Mouse (Mus musculus): ENCODE data around the gene Gm28635. TPM values are rescaled to one million over a fixed set of nuclear protein-coding genes. Genes with fewer than 3 reads are reported as not detected.

The Gm28635 gene
- polyA plus RNA-seq, 1 experiment from 2014 or later, result not detected

GRCm38 (mm10) chr2:84634006-84634405, 43.8 kb downstream of the Gm28635 start:
- no peaks in the 10 kb centered on the region for H3K36me3 ChIP-seq
- H3K9me3 ChIP-seq, result no peaks in the 10 kb centered on the region
- H3K27me3 ChIP-seq (replicated peaks), result no peaks in the 10 kb centered on the region
- peak overlapping the region; percentile 38 for H3K4me2 ChIP-seq
- ATAC-seq (ENCODE audit: insufficient read depth, low FRiP score, low read depth), result 0 out of 2 replicates have a peak, but pooled peaks have one; percentile 15
- H3K27ac ChIP-seq, result peak overlapping the region; percentile 92
- H3K4me3 ChIP-seq (replicated peaks), result peak overlapping the region; percentile 17; the same call in 1 of the 2 replicates
- H3K9ac ChIP-seq, result no peak overlapping the region
- H3K4me1 ChIP-seq, result peaks cover 44% of the 10 kb centered on the region
- 49% methylated on average over 4 of the region's 4 CpGs for WGBS

DNA sequence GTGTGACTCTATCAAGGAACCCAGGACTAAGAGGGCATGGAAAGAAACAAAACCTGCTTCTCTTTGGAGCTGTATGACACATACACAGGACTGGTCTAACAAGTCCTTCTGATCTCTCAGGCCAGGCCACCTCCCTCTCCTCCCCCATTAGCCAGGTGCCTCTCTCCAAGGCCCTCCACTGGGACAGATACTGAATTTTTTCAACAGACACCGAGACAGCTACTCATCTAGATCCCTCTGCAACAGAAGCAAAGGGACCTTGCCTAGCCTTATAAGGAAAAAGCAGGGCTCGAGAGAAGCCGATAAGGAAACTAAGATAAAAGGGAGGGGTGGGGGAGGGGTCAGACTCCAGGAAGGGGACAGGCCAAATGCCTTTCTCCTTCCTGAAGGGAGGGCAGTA, 44.8 kb downstream of the Gm28635 start:
- Histone ChIP-seq H3K36me3 (no peaks in the 10 kb centered on the region), H3K27ac (peak overlapping the region; percentile 85), H3K4me3 (replicated peaks) (0 out of 2 replicates have a peak overlapping the region, but pooled peaks have one; percentile 2), H3K4me1 (peaks cover 34% of the 10 kb centered on the region), H3K9me3 (no peaks in the 10 kb centered on the region), H3K9ac (no peak overlapping the region), H3K4me2 (peak overlapping the region; percentile 19; the same call in 1 of the 2 replicates), H3K27me3 (replicated peaks) (no peaks in the 10 kb centered on the region)
- ATAC-seq (ENCODE audit: insufficient read depth, low FRiP score, low read depth), result peak; percentile 73
- WGBS, result 13% methylated on average over 3 of the region's 3 CpGs

- H3K4me1 ChIP-seq, result peaks cover 25% of the 10 kb centered on the region
- no peak overlapping the region for H3K9ac ChIP-seq
- no peak overlapping the region for H3K4me3 ChIP-seq (replicated peaks)
- no peaks in the 10 kb centered on the region for H3K9me3 ChIP-seq
- WGBS, result 94% methylated on average over 1 of the region's 1 CpGs
- H3K36me3 ChIP-seq, result no peaks in the 10 kb centered on the region
- H3K27ac ChIP-seq, result peak overlapping the region; percentile 85
- no peak for ATAC-seq (ENCODE audit: insufficient read depth, low FRiP score, low read depth)
- no peak overlapping the region for H3K4me2 ChIP-seq
- H3K27me3 ChIP-seq (replicated peaks), result no peaks in the 10 kb centered on the region
These were observed 45.8 kb downstream of the Gm28635 start for GRCm38 (mm10) chr2:84632001-84632400.

GRCm38 (mm10) chr2:84627036-84627435, 50.8 kb downstream of the Gm28635 start:
- H3K27me3 ChIP-seq (replicated peaks), result no peaks in the 10 kb centered on the region
- no peaks in the 10 kb centered on the region for H3K9me3 ChIP-seq
- H3K4me3 ChIP-seq (replicated peaks), result no peak overlapping the region
- H3K4me1 ChIP-seq, result peaks cover 6% of the 10 kb centered on the region
- 36% methylated on average over 3 of the region's 3 CpGs for WGBS
- H3K9ac ChIP-seq, result no peak overlapping the region
- no peak overlapping the region for H3K4me2 ChIP-seq
- ATAC-seq (ENCODE audit: insufficient read depth, low FRiP score, low read depth), result peak; percentile 36; the same call in 1 of the 2 replicates
- H3K36me3 ChIP-seq, result peaks cover 3% of the 10 kb centered on the region; the same call in 1 of the 2 replicates
- H3K27ac ChIP-seq, result peak overlapping the region; percentile 42; the same call in 1 of the 2 replicates

DNA sequence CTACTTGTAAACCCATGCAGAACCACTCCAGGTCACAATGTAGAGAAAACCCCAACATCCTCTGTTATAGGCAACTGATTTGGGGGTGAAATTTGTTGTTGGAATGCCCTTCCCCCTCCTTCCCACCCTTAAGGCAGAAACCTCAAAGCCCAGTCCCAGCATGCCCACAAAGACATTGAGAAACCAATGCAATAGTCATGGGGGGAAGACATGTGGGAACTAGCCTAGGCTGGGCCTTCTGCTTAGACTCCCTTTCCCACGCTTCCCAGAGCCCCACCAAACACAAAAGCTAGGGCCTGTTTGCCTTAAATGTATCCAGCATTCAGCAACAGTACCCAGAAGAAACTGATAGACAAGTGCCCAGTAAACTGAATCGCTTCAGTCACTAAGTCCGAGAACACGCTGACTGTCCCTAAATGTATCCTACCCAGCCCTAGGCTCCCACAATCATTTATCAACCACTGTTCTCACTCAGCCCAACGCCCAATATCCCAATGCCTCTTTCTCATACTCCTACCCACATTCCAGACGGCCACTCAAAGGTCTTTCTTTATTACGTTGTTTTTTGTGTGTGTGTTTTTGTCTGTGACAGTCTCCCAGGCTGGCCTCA, 51.4 kb downstream of the Gm28635 start:
- H3K4me3 ChIP-seq (replicated peaks), result no peak overlapping the region
- no peak overlapping the region for H3K9ac ChIP-seq
- no peaks in the 10 kb centered on the region for H3K27me3 ChIP-seq (replicated peaks)
- peaks cover 3% of the 10 kb centered on the region; the same call in 1 of the 2 replicates for H3K36me3 ChIP-seq
- H3K9me3 ChIP-seq, result no peaks in the 10 kb centered on the region
- WGBS, result 62% methylated on average over 7 of the region's 7 CpGs
- no peak for ATAC-seq (ENCODE audit: insufficient read depth, low FRiP score, low read depth)
- H3K4me2 ChIP-seq, result no peak overlapping the region
- peaks cover 5% of the 10 kb centered on the region; the same call in 1 of the 2 replicates for H3K4me1 ChIP-seq
- peak overlapping the region; percentile 42 for H3K27ac ChIP-seq

GRCm38 (mm10) chr2:84624201-84624600, 53.6 kb downstream of the Gm28635 start:
- WGBS, result 92% methylated on average over 17 of the region's 17 CpGs
- H3K4me3 ChIP-seq (replicated peaks), result no peak overlapping the region
- H3K27me3 ChIP-seq (replicated peaks), result no peaks in the 10 kb centered on the region
- no peaks in the 10 kb centered on the region for H3K9me3 ChIP-seq
- no peak overlapping the region for H3K4me2 ChIP-seq
- ATAC-seq (ENCODE audit: insufficient read depth, low FRiP score, low read depth), result no peak
- H3K4me1 ChIP-seq, result peaks cover 10% of the 10 kb centered on the region
- H3K9ac ChIP-seq, result no peak overlapping the region
- H3K27ac ChIP-seq, result no peak overlapping the region
- H3K36me3 ChIP-seq, result peaks cover 21% of the 10 kb centered on the region

GRCm38 (mm10) chr2:84623428-84624119, 54.3 kb downstream of the Gm28635 start:
- no peak overlapping the region for H3K4me3 ChIP-seq (replicated peaks)
- WGBS, result 84% methylated on average over 3 of the region's 3 CpGs
- no peaks in the 10 kb centered on the region for H3K27me3 ChIP-seq (replicated peaks)
- peaks cover 26% of the 10 kb centered on the region for H3K36me3 ChIP-seq
- H3K4me2 ChIP-seq, result no peak overlapping the region
- H3K4me1 ChIP-seq, result peaks cover 14% of the 10 kb centered on the region
- no peak overlapping the region for H3K9ac ChIP-seq
- peak overlapping the region; percentile 19; the same call in 1 of the 2 replicates for H3K27ac ChIP-seq
- no peaks in the 10 kb centered on the region for H3K9me3 ChIP-seq
- ATAC-seq (ENCODE audit: insufficient read depth, low FRiP score, low read depth), result no peak

GRCm38 (mm10) chr2:84622668-84623067, 55.2 kb downstream of the Gm28635 start:
- Histone ChIP-seq H3K9ac (no peak overlapping the region), H3K27ac (no peak overlapping the region), H3K4me2 (no peak overlapping the region), H3K4me1 (peaks cover 14% of the 10 kb centered on the region; the same call in 1 of the 2 replicates), H3K4me3 (replicated peaks) (no peak overlapping the region), H3K27me3 (replicated peaks) (no peaks in the 10 kb centered on the region), H3K36me3 (peaks cover 26% of the 10 kb centered on the region), H3K9me3 (no peaks in the 10 kb centered on the region)
- ATAC-seq (ENCODE audit: insufficient read depth, low FRiP score, low read depth), result no peak
- 71% methylated on average over 2 of the region's 2 CpGs for WGBS

GRCm38 (mm10) chr2:84619646-84620340, 58.0 kb downstream of the Gm28635 start:
- peaks cover 47% of the 10 kb centered on the region for H3K36me3 ChIP-seq
- peaks cover 14% of the 10 kb centered on the region; the same call in 1 of the 2 replicates for H3K4me1 ChIP-seq
- no peak overlapping the region for H3K9ac ChIP-seq
- WGBS, result 95% methylated on average over 21 of the region's 21 CpGs
- no peaks in the 10 kb centered on the region for H3K27me3 ChIP-seq (replicated peaks)
- no peak; the same call in 1 of the 2 replicates for ATAC-seq (ENCODE audit: insufficient read depth, low FRiP score, low read depth)
- no peaks in the 10 kb centered on the region for H3K9me3 ChIP-seq
- H3K4me2 ChIP-seq, result no peak overlapping the region
- H3K27ac ChIP-seq, result peak overlapping the region; percentile 46; the same call in 1 of the 2 replicates
- H3K4me3 ChIP-seq (replicated peaks), result no peak overlapping the region

DNA sequence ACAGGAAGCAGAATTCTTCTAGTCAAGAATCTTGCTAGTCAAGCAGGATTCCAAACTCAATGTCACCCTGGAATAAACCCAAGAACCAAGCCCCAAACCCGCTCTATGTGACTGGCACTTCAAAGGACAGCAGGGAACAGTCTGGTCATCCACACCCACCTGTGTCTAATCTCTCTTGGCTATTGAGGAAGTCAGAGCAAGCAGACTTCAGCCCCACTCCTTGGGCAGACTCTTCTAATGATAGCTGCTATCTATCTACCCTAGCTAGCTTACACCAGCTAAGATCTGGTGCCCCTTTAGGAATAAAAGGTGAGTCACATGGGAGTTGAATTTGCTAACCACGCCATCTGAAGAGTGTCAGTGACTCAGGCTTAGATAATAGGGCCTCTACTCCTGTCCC, 58.9 kb downstream of the Gm28635 start:
- Histone ChIP-seq H3K27ac (peak overlapping the region; percentile 46), H3K9me3 (no peaks in the 10 kb centered on the region), H3K9ac (no peak overlapping the region), H3K27me3 (replicated peaks) (no peaks in the 10 kb centered on the region), H3K36me3 (peaks cover 55% of the 10 kb centered on the region), H3K4me3 (replicated peaks) (no peak overlapping the region), H3K4me2 (no peak overlapping the region), H3K4me1 (peaks cover 9% of the 10 kb centered on the region; the same call in 1 of the 2 replicates)
- ATAC-seq (ENCODE audit: insufficient read depth, low FRiP score, low read depth), result peak; percentile 50
- WGBS, result 64% methylated on average over 2 of the region's 2 CpGs

GRCm38 (mm10) chr2:84617637-84618515, 60.0 kb downstream of the Gm28635 start:
- H3K4me3 ChIP-seq (replicated peaks), result no peak overlapping the region
- 0 out of 2 replicates have a peak, but pooled peaks have one; percentile 41 for ATAC-seq (ENCODE audit: insufficient read depth, low FRiP score, low read depth)
- no peak overlapping the region for H3K27ac ChIP-seq
- H3K4me2 ChIP-seq, result no peak overlapping the region
- peaks cover 61% of the 10 kb centered on the region for H3K36me3 ChIP-seq
- H3K27me3 ChIP-seq (replicated peaks), result no peaks in the 10 kb centered on the region
- WGBS, result 64% methylated on average over 3 of the region's 3 CpGs
- H3K4me1 ChIP-seq, result peaks cover 9% of the 10 kb centered on the region; the same call in 1 of the 2 replicates
- H3K9ac ChIP-seq, result no peak overlapping the region
- H3K9me3 ChIP-seq, result no peaks in the 10 kb centered on the region

Measured in stomach, embryonic 15.5 days (tissue).